Mouse (Mus musculus): ENCODE results near the gene Ppp2r5c. TPM values are rescaled to one million over a fixed set of nuclear protein-coding genes. Genes with fewer than 3 reads are reported as not detected.

Ppp2r5c gene
- polyA plus RNA-seq, 1 experiment = 24.4 TPM

GRCm38 (mm10) chr12:110588622-110589021, 141.7 kb downstream of the Ppp2r5c start:
- TF ChIP-seq GATA1 (IDR thresholded peaks at IDR 0.05; ENCODE audit: borderline replicate concordance, low read length) (no peak), FLI1 (IDR thresholded peaks at IDR 0.05; ENCODE audit: low read length) (no peak)
- Histone ChIP-seq H3K4me3 (replicated peaks) (no peak overlapping the region), H3K4me1 (peaks cover 53% of the 10 kb centered on the region), H3K9me3 (no peaks in the 10 kb centered on the region), H3K27me3 (replicated peaks) (no peaks in the 10 kb centered on the region), H3K36me3 (replicated peaks; ENCODE audit: low read length) (peaks cover 9% of the 10 kb centered on the region)

- Histone ChIP-seq H3K36me3 (replicated peaks; ENCODE audit: low read length) (peaks cover 4% of the 10 kb centered on the region), H3K4me3 (replicated peaks) (peak overlapping the region; percentile 94), H3K4me1 (peaks cover 53% of the 10 kb centered on the region), H3K9me3 (no peaks in the 10 kb centered on the region), H3K27me3 (replicated peaks) (no peaks in the 10 kb centered on the region)
- TF ChIP-seq FLI1 (IDR thresholded peaks at IDR 0.05; ENCODE audit: low read length) (no peak), GATA1 (IDR thresholded peaks at IDR 0.05; ENCODE audit: borderline replicate concordance, low read length) (no peak)
These were observed 143.9 kb downstream of the Ppp2r5c start for GRCm38 (mm10) chr12:110590804-110591259.

DNA sequence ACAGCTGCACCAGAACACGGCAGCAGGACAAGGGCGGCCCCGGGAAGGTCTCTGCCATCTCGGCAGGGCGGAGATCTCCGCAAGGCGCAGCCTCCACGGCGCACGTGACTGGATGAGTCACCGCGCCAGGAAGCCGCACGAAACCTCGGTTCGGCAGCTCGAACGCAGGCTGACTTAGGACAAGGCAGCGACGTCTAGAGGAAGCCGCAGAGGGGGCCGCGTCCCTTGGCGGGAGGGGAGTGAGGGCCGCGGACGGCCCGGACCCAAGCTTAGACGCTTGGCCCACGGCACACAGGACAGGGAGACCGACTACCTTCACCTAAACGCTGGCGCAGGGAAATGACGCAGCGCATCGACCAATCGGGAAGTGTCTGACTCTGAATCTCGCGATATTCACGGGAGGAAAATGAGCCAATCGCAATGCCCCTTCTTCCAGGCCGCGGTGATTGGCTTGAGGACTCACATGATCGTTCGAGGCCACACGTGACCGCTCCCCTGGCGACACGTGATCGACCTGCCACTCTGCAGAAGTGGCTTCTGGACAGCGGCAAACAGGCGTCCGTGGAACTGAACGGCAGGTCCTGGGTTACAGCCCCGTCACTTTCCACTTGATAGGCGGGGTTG, 144.5 kb downstream of the Ppp2r5c start:
- H3K27me3 ChIP-seq (replicated peaks) = no peaks in the 10 kb centered on the region
- no peaks in the 10 kb centered on the region for H3K9me3 ChIP-seq
- H3K4me3 ChIP-seq (replicated peaks) = peak overlapping the region; percentile 94
- peaks cover 4% of the 10 kb centered on the region for H3K36me3 ChIP-seq (replicated peaks; ENCODE audit: low read length)
- TF ChIP-seq FLI1 (IDR thresholded peaks at IDR 0.05; ENCODE audit: low read length) (no peak), GATA1 (IDR thresholded peaks at IDR 0.05; ENCODE audit: borderline replicate concordance, low read length) (no peak)
- H3K4me1 ChIP-seq = peaks cover 49% of the 10 kb centered on the region

DNA sequence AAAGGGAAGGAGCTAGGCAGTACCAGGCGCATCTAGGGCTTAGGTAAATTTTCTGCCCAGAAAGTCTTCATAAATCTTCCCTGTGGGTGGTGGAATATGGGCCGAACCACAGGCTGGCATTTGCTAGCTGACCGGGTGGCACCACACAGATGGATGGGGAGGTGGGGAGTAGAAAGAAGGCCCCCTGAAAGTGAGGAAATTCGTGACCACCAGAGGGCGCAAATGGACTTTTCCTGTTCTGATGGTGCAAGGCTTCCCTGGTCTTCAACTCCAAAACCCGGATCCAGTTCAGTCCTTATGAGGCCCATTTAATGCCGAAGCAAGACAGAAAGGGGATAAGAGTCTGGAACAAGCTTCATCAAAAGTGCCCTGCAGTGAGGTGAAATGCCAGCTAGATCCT, 151.6 kb downstream of the Ppp2r5c start:
- no peaks in the 10 kb centered on the region for H3K9me3 ChIP-seq
- TF ChIP-seq FLI1 (IDR thresholded peaks at IDR 0.05; ENCODE audit: low read length) = no peak
- TF ChIP-seq GATA1 (IDR thresholded peaks at IDR 0.05; ENCODE audit: borderline replicate concordance, low read length) = no peak
- H3K36me3 ChIP-seq (replicated peaks; ENCODE audit: low read length) = peaks cover under 1% of the 10 kb centered on the region
- peak overlapping the region; percentile 67 for H3K4me3 ChIP-seq (replicated peaks)
- H3K27me3 ChIP-seq (replicated peaks) = no peaks in the 10 kb centered on the region
- peaks cover 50% of the 10 kb centered on the region for H3K4me1 ChIP-seq

- Histone ChIP-seq H3K9me3 (no peaks in the 10 kb centered on the region), H3K36me3 (replicated peaks; ENCODE audit: low read length) (peaks cover 6% of the 10 kb centered on the region), H3K27me3 (replicated peaks) (no peaks in the 10 kb centered on the region), H3K4me3 (replicated peaks) (no peak overlapping the region), H3K4me1 (peaks cover 61% of the 10 kb centered on the region)
- TF ChIP-seq FLI1 (IDR thresholded peaks at IDR 0.05; ENCODE audit: low read length) = no peak
- TF ChIP-seq GATA1 (IDR thresholded peaks at IDR 0.05; ENCODE audit: borderline replicate concordance, low read length) = no peak
These were observed 152.9 kb downstream of the Ppp2r5c start for GRCm38 (mm10) chr12:110599791-110600190.

DNA sequence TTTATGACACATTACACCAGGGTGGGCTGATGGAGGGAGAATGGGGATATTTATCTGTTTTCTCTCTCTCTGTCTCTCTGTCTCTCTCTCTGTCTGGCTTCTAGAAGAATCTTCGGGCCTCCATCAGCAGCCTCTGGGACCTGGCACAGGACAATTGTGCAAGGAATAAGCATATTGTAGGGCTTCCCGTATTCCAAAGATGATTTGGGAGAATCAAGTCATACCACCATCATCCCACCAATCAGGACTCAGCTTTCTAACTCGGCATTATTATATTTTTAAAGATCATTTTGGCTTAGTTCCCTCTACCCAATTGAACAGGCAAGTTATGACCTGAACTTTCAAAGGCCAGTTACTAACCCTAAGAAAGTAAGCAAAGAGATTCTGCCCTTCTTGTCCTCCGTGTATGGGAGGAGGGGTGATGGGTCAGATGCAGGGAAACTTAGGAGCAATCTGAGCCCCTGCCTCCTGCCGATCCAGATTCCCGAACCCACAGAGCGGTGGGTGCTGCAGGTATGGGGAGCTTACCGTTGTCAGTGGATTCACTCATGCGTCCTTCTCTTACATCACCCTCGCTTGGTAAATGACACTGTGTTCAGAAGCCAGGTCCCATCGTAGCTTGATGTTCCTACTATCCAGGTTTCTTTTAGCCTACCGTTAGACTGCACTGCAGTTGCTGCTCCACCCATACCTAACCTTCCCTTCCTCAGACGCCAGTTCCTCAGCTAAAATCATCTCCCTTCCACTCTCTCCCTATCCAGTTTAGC, 153.5 kb downstream of the Ppp2r5c start:
- TF ChIP-seq GATA1 (IDR thresholded peaks at IDR 0.05; ENCODE audit: borderline replicate concordance, low read length) (no peak), FLI1 (IDR thresholded peaks at IDR 0.05; ENCODE audit: low read length) (no peak)
- Histone ChIP-seq H3K4me1 (peaks cover 67% of the 10 kb centered on the region), H3K9me3 (no peaks in the 10 kb centered on the region), H3K27me3 (replicated peaks) (no peaks in the 10 kb centered on the region), H3K36me3 (replicated peaks; ENCODE audit: low read length) (peaks cover 10% of the 10 kb centered on the region), H3K4me3 (replicated peaks) (peak overlapping the region; percentile 98)

GRCm38 (mm10) chr12:110601241-110602218, 154.6 kb downstream of the Ppp2r5c start, which contains the start of gene Dync1h1:
Gene Dync1h1, plus strand, starts transcription at chr12:110601452.
- H3K36me3 ChIP-seq (replicated peaks; ENCODE audit: low read length) = peaks cover 16% of the 10 kb centered on the region
- no peaks in the 10 kb centered on the region for H3K9me3 ChIP-seq
- TF ChIP-seq GATA1 (IDR thresholded peaks at IDR 0.05; ENCODE audit: borderline replicate concordance, low read length) (no peak), FLI1 (IDR thresholded peaks at IDR 0.05; ENCODE audit: low read length) (no peak)
- H3K4me3 ChIP-seq (replicated peaks) = peak within 1 kb of the TSS; percentile 98
- no peaks in the 10 kb centered on the region for H3K27me3 ChIP-seq (replicated peaks)
- peaks cover 75% of the 10 kb centered on the region for H3K4me1 ChIP-seq

- Histone ChIP-seq H3K4me3 (replicated peaks) (peak overlapping the region; percentile 21), H3K4me1 (peaks cover 80% of the 10 kb centered on the region), H3K9me3 (no peaks in the 10 kb centered on the region), H3K36me3 (replicated peaks; ENCODE audit: low read length) (peaks cover 58% of the 10 kb centered on the region), H3K27me3 (replicated peaks) (no peaks in the 10 kb centered on the region)
- TF ChIP-seq GATA1 (IDR thresholded peaks at IDR 0.05; ENCODE audit: borderline replicate concordance, low read length) = no peak
- TF ChIP-seq FLI1 (IDR thresholded peaks at IDR 0.05; ENCODE audit: low read length) = no peak
These were observed 159.2 kb downstream of the Ppp2r5c start for GRCm38 (mm10) chr12:110606161-110606560.

DNA sequence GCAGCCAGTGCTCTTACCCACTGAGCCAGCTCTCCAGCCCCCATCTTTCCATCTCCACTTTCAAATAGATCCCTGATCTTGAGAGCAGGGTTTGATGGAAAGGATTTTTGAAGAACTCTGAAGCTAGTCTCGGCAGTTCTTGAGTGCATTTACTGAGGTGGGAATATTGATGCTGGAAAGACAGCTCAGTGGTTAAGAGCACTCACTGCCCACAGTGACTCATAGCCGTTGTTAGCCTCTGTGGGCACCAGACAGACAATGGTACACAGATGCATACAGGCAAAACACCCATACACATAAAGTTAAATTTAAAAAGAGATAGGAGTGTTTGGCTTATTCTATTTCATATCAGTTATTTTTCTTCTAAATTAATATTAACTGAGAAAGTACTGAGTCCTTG, 159.8 kb downstream of the Ppp2r5c start:
- Histone ChIP-seq H3K4me1 (peaks cover 80% of the 10 kb centered on the region), H3K4me3 (replicated peaks) (no peak overlapping the region), H3K9me3 (no peaks in the 10 kb centered on the region), H3K27me3 (replicated peaks) (no peaks in the 10 kb centered on the region), H3K36me3 (replicated peaks; ENCODE audit: low read length) (peaks cover 61% of the 10 kb centered on the region)
- TF ChIP-seq FLI1 (IDR thresholded peaks at IDR 0.05; ENCODE audit: low read length) (no peak), GATA1 (IDR thresholded peaks at IDR 0.05; ENCODE audit: borderline replicate concordance, low read length) (no peak)
